Mouse (Mus musculus) neural tube, embryonic 15.5 days (tissue): Measurements from ENCODE around the gene Cpt1a. TPM values are rescaled to one million over a fixed set of nuclear protein-coding genes. Genes with fewer than 3 reads are reported as not detected.

ENCODE experiments used
- ATAC-seq: fragments of 200-750 bp; cut with Nextera tagmentation; 2 replicates; pipeline ENCODE4 v1.8.0; 2017; ENCODE audit warnings: mild to moderate bottlenecking, moderate TSS enrichment, moderate library complexity; ENCODE audit not compliant: low FRiP score
- H3K27ac ChIP-seq: fragments of 300-500 bp; sonication (generic); replicated peaks from 2 replicates; pipeline ENCODE4 v1.5.1; 2015; ENCODE audit warnings: mild to moderate bottlenecking, inconsistent platforms
- H3K27me3 ChIP-seq: fragments of 300-500 bp; sonication (generic); replicated peaks from 2 replicates; pipeline ENCODE4 v1.6.1; 2015; ENCODE audit warnings: inconsistent platforms
- H3K36me3 ChIP-seq: fragments of 300-500 bp; sonication (generic); 2 replicates; pipeline ENCODE4 v1.6.1; 2015; ENCODE audit warnings: inconsistent platforms
- H3K4me1 ChIP-seq: fragments of 300-500 bp; sonication (generic); 2 replicates; pipeline ENCODE4 v1.6.1; 2015; ENCODE audit warnings: inconsistent platforms
- H3K4me2 ChIP-seq: fragments of 300-500 bp; sonication (generic); 2 replicates; pipeline ENCODE4 v1.6.1; 2015; ENCODE audit warnings: inconsistent platforms, mild to moderate bottlenecking, moderate library complexity
- H3K4me3 ChIP-seq: fragments of 300-500 bp; sonication (generic); replicated peaks from 2 replicates; pipeline ENCODE4 v1.5.1; 2015; ENCODE audit warnings: mild to moderate bottlenecking, inconsistent platforms
- H3K9ac ChIP-seq: fragments of 300-500 bp; sonication (generic); replicated peaks from 2 replicates; pipeline ENCODE4 v1.6.1; 2015; ENCODE audit warnings: mild to moderate bottlenecking, inconsistent platforms
- H3K9me3 ChIP-seq: fragments of 300-500 bp; sonication (generic); replicated peaks from 2 replicates; pipeline ENCODE4 v1.6.1; 2016; ENCODE audit warnings: inconsistent platforms
- WGBS: fragments of 180-500 bp; shearing (Covaris S2); methylation state at CpG from one replicate; pipeline ENCODE4 v1.1.7; 2015; ENCODE audit warnings: mixed read lengths; 5-methylcytosine and 5-hydroxymethylcytosine counted together
- microRNA-seq: library from miRNA; unstranded; fragments of <30 nt; microRNA quantifications from one replicate; pipeline ENCODE4, GENCODE M21; 2017
- polyA plus RNA-seq: library from polyadenylated mRNA; unstranded; fragments of >200 nt; fragmentation: Nextera tagmentation; extraction: Ambion mirVana; gene quantifications from 2 replicates; pipeline ENCODE4 v1.2.1, GENCODE M21; 2015

The Cpt1a gene
- polyA plus RNA-seq, 1 experiment from 2014 or later: 14.7 TPM

DNA sequence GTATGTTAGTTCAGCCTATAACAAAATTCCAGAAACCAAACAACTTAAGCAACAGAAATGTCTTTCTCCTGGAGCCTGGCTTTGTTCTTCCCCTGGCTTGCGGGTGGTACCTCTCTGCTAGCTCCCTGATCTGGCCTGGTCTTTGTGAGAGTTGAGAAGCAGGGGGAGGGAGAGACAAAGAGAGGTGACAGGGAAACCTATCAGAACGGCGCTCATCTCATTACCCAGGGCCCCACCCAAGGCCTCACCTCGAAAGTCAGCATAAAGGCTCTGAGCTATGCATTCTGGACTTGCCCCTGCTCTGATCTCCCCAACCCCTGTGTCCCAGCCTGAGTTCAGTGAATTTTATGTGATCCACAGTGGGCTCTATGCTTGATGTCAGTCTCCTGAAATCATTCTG lies 112.5 kb downstream of the Cpt1a start:
- WGBS: 53% methylated on average over 4 of the region's 4 CpGs
- H3K27me3 ChIP-seq: 0 out of 2 replicates have a peak, but pooled peaks cover 2% of the 10 kb centered on the region
- ATAC-seq: no peak

More for the DNA sequence above, 112.5 kb downstream of the Cpt1a start:
- Histone ChIP-seq H3K36me3 (no peaks in the 10 kb centered on the region), H3K4me1 (no peaks in the 10 kb centered on the region), H3K4me3 (no peak overlapping the region), H3K4me2 (no peak overlapping the region), H3K9ac (no peak overlapping the region), H3K27ac (no peak overlapping the region), H3K9me3 (no peaks in the 10 kb centered on the region)

Small RNA genes within 50 kb of the gene (microRNA-seq; reads per million reads assigned to microRNA genes)
- gene Mir6984: not detected

Other genes with a start within 250 kb of the Cpt1a start
- gene Mrpl21, start 39.4 kb upstream of the Cpt1a start, polyA plus RNA-seq: 103 and 105 TPM in 2 replicates
- gene Ighmbp2, start 39.3 kb upstream of the Cpt1a start, polyA plus RNA-seq: 10.6 and 10.7 TPM in 2 replicates
- gene Tesmin, start 66.5 kb downstream of the Cpt1a start, polyA plus RNA-seq: 0.33 and 0.38 TPM in 2 replicates
- 39.2 and 47.3 TPM in 2 replicates for gene Gal, start 92.2 kb downstream of the Cpt1a start, polyA plus RNA-seq